Mouse (Mus musculus) NIH3T3 (cell line): Measurements from ENCODE around the gene Gm960.

Source experiments
- DNase-seq: peaks from one replicate; pipeline ENCODE4 v3.0.0-alpha.2; 2012; ENCODE audit warnings: low read depth

Gene Gm960

DNA sequence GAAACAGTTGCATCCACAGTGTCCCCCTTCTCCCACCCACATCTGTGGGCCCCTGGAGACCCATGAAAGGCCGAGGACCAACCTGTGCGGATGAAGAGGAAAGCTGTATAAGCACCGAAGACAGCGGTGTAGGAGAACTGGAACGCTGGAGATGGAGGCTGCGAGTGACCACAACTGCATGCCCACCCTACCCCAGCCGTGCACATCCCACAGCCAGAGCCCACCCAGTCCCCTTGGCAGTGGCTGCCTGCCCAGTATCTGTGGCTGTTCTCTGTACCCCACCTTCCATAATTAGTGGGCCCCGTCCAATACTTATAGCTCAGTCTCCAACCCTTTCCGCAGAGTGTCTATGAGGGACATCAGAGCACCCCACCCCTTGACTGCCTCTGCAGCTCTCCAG is 75.0 kb downstream of the Gm960 start:
- DNase-seq: no peak

DNA sequence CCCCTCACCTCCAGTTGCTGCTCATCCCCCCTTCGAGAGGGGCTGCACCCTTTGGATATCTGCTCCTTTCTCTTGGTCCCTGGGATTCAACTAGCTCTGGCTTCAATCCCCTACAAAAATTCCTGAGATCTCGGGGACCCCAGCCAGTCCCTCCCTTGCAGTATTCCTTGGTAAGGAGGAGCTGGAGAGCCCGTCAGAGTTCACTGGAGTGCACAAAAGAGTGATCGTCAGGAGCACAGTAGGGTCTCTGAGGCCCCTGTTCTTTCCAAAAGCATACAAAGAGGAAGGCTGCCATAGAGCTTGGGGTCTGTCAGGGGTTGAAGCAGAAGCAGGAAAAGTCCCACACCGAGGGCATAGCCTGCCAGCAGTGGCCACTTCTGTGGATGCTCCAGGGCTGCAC is 75.7 kb downstream of the Gm960 start:
- no peak for DNase-seq

GRCm38 (mm10) chr19:4620721-4621120 is 77.7 kb downstream of the Gm960 start:
- no peak for DNase-seq

DNA sequence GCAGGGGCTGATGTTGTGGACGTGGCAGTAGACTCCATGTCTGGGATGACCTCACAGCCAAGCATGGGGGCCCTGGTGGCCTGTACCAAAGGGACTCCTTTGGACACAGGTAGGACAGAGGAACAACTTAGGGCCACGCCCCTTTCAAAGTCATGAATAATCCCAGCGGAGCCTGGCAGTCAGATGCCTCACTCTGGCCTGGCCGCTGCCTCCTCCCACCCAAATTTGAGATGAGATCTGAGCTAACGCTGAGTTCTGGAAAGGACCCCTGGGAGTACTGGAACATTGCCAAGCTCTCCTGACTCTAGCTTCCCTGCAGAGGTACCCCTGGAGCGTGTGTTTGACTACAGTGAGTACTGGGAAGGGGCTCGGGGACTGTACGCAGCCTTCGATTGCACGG is 79.0 kb downstream of the Gm960 start:
- DNase-seq: no peak

DNA sequence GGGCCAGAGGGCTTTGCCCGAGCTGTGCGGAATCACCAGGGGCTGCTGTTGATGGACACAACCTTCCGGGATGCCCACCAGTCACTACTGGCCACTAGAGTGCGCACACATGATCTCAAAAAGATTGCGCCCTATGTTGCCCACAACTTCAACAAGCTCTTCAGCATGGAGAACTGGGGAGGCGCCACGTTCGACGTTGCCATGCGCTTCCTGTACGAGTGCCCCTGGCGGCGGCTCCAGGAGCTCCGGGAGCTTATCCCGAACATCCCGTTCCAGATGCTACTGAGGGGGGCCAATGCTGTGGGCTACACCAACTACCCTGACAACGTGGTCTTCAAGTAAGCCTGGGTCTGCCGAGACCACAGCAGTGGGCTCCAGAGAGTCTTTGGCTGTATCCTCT is 80.3 kb downstream of the Gm960 start:
- no peak for DNase-seq

GRCm38 (mm10) chr19:4616546-4616945 is 81.9 kb downstream of the Gm960 start:
- DNase-seq: no peak

GRCm38 (mm10) chr19:4615151-4616093 is 83.0 kb downstream of the Gm960 start, which contains the start of gene Lrfn4:
TSS of gene Lrfn4 (minus strand) at chr19:4615667.
- peak; percentile 98 for DNase-seq

GRCm38 (mm10) chr19:4614305-4615150 is 83.9 kb downstream of the Gm960 start:
- DNase-seq: peak; percentile 61

GRCm38 (mm10) chr19:4613464-4614304 is 84.8 kb downstream of the Gm960 start:
- no peak for DNase-seq

- no peak for DNase-seq
Measured at GRCm38 (mm10) chr19:4612181-4612961, 86.1 kb downstream of the Gm960 start.

DNA sequence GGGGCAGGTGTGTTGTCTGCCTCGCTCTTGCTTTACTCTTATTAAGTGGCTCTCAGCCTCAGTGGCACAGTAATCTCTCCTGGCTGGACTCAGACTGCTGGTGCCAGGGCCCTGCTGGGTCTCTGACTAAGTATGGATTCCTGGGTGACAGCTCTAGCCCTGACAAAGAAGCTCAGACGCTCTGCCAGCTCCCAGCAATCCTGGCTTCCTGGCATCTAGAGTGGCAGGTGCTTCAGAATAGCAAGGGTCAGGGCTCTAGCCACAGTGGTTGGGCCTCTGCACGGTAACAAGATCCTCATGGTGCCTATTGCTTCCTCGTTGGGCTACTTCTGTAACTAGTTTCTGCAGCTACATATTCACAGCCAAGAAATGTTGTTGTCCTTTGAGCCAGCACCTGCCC is 88.4 kb downstream of the Gm960 start:
- DNase-seq: no peak

GRCm38 (mm10) chr19:4608511-4608910 is 90.0 kb downstream of the Gm960 start:
- DNase-seq: no peak

DNA sequence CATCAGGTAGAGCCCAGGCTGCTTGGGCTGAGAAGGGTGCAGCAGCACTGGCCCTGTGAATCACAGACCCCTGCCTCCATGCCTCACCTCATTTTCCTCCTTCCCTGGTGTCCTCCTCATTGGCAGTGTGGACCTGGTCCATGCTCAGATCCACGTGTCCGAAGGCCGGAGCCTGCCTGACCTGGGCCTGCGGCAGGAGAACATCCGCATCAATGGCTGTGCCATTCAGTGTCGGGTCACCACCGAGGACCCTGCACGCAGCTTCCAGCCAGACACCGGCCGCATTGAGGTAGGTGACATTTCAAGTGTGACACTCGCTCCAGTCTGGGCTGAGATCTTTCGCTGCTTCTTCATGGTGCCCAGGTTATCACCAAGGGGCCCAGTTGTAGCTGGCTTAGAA is 91.1 kb downstream of the Gm960 start:
- DNase-seq: no peak

GRCm38 (mm10) chr19:4605654-4606053 is 92.8 kb downstream of the Gm960 start:
- no peak for DNase-seq

DNA sequence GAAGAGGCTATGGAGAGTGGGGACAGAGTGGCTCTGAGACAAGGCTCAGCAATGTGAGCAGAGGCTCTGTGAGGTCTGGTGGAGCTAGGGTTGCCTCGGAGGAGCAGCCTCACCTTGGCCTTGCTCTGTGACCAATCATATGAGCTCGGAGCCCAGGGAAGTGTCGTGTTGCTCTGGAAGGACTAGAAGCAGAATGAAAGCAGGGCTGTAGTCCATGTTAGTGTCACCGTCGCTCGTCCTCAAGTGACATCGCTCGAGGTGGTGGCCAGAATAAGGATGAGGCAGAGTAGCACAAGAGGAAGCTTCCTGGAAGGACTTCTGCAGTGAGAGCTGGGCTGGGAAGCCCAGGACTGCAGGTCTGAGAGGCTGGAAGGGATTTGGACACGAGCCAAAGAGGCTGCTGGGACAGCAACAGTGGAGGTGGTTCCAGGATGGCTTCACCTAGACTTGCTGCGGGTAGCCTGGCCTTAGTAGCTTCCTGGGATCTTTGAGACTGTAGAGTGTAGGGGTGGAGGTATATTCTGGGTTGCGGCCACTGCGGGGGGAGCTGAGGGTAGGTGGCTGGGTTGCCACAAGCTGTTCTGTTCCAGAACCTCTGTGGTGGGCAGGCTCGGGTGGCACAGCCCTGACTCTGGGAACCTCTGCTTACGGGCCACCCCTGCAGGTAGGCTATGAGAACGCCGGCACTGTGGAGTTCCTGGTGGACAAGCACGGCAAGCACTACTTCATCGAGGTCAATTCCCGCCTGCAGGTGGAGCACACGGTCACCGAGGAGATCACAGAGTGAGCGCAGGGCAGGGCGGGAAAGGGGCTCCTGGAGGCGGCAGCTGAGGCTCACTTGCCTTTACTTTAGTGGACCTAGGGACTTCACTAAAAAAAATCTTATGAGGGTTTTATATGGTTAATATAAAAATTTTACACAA is 94.4 kb downstream of the Gm960 start:
- DNase-seq: no peak

DNA sequence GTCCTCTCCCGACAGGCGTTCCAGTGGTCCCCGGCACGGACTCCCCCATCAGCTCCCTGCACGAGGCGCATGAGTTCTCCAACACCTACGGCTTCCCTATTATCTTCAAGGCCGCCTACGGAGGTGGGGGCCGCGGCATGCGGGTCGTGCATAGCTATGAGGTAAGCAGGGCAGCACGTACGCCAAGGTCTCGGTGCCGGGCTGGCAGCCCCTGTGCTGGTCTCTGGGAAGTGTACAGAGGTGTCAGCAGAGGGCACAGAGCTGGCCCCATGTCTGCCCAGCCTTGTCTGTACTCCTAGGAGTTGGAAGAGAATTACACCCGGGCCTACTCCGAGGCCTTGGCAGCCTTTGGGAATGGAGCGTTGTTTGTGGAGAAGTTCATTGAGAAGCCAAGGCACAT is 96.0 kb downstream of the Gm960 start:
- DNase-seq: no peak

GRCm38 (mm10) chr19:4596071-4596470 is 102.4 kb downstream of the Gm960 start:
- no peak for DNase-seq

DNA sequence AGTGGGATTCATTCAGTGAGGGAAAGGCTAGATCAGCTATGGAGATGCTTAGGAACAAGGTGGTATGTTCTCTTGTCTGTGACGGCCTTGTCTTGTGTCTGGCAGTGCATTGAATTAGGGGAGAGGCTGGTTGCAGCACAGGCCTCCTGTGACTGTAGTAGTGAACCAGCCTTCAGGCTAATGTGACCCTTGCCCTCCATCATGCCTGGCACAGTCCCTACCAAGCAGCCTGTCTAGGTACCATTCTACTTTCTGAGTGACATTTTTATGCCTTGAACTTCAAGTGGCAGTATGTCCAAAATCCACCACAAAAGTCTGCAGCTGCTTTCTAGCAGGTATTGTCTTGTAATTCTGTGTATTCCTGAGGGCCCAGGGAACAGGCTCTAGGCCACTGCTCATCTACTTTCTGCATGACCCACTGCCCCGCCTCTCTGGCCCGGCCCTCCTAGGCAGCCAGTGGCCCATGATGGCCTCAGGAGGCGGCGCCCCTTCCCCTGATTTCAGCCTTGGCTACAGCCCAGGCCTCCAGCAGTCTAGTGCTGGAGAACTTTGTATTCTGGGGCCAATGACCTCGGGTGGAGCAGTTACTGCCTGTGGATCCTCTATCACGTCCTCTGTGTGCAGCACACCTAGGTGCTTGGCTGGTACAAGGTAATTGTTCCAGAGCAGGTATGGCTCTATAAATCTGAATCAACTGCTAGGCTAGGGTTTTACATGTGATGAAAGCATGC is 104.5 kb downstream of the Gm960 start:
- DNase-seq: no peak

GRCm38 (mm10) chr19:4590025-4590424 is 108.4 kb downstream of the Gm960 start:
- DNase-seq: peak; percentile 35
